Mouse (Mus musculus): Measurements from ENCODE around the gene Efs.

The Efs gene

DNA sequence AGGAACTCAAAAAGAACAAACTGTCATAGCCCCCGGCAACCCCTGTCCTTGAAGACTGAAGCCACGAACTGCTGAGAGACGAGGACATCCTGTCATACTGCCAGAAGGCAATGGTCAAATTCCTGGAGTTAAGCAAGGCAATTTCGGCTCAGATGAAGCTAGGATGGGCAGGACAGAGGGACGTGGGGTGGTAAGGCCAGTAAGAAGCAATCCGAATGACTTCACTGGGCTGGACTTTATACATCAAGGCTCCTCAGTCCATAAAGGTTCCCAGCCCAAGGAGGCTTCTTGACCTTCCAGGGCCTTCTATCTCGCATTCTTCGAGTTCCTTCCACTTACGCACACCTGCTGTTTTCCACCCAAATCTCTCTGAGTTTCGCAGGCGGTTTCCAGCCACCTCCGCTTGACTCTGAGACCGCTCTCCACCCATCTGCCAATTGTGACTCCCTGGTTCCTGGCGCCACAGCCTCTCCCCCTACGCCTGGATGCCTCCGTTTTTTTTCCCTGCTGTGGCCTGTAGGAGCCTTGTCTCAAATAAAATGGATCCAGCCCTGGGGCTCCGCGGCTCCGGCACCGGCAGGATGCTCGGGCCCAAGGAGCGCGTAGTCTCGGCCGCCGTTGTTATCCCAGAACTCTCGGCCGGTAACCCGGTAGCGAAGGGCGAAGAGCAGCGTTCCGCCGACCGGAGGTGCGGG, 49.9 kb downstream of the Efs start:
- DNase-seq (ENCODE audit: extremely low read depth, low read depth, low spot score): no peak

DNA sequence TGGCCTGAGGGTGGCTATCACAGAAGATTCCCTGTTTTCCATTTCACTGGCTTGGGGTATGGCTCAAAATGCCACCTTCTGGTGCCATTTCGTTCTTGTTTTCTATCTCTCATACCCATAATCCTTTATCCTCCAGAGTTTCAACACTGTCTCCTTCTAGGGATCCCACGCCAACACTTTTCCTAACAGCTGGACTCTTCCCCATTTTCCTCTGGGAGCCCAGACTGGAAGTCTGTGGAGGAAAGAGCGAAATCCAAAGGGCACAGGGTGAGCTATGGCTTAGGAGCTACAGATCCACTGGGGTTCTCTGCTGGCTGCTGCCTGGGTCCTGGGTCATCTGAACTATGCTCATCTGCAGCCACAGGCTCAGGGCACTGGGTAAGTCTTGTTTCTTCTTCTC, 51.8 kb downstream of the Efs start:
- DNase-seq (ENCODE audit: extremely low read depth, low read depth, low spot score): no peak

DNA sequence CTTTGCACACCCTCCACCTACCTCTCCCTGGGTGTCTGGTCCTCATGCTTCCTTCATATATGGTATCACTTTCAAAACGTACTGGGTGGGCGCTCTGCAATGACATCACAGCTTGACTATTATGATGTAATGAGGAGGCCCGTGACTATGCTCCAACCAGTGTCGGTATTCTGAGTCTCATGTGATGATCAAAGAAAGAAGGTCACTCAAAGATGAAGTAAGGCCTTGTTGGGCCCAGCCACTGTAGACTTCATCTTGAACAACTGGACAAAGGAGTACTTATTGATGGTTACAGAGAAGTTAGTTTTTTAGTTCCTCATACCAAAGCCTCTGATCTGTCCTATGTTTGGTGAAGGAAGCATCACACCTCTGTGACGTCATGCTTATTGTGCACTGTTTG, 55.1 kb downstream of the Efs start, which contains the start of gene Homez:
TSS of gene Homez (minus strand) at position 101 of the 400 bp plus-strand sequence.
- DNase-seq (ENCODE audit: extremely low read depth, low read depth, low spot score): no peak

DNA sequence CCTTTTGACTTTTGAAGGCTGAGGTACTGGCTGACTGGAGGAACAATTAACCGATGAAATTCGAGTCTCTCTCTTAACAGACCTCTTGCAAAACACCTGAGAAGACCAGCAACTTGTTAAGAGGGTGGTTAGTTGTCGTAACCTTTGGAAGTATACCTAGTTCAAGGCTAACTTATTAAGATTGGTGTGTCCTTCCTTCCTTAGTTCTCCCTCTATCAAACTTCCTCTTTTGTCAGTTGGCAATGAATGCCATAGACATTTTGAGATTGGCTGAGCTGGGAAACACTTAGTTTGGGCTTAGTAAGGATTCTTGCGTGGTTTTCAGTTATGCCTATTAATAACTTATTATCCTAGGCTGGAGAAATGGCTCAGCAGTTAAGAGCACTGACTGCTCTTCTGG, 57.9 kb downstream of the Efs start:
- no peak for DNase-seq (ENCODE audit: extremely low read depth, low read depth, low spot score)

DNA sequence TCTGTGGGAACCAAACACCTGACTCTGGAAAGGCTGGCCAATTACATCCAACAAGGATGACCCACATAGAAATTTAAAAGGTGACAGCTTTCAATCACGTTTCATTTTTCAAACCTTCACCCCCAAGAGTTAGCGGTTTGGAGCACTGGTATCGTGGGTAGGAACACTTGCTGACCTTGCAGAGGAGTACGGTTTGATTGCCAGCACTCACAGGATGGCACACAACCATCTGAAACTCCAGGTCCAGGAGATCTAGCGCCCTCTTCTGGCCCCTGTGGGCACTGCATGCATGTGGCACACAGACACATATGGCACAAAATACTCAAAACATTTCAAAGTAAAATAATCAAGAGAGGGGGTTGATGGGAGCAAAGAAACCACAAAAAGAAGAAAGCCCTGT, 59.0 kb downstream of the Efs start:
- DNase-seq (ENCODE audit: extremely low read depth, low read depth, low spot score): no peak
